Mouse (Mus musculus) spleen, adult 2 months (tissue): ENCODE results near the gene Gm10382.

Experiments
- CTCF ChIP-seq: fragments of 200-500 bp; IDR thresholded peaks from 2 replicates; pipeline ENCODE4 v1.5.1; 2011; ENCODE audit warnings: mild to moderate bottlenecking, inconsistent platforms; ENCODE audit not compliant: insufficient read depth, insufficient read length, insufficient replicate concordance; ENCODE audit errors: extremely low read depth
- POLR2A ChIP-seq: fragments of 200-500 bp; IDR thresholded peaks from 2 replicates; pipeline ENCODE4 v1.6.1; 2011; ENCODE audit warnings: low read depth, low read length, inconsistent platforms

DNA sequence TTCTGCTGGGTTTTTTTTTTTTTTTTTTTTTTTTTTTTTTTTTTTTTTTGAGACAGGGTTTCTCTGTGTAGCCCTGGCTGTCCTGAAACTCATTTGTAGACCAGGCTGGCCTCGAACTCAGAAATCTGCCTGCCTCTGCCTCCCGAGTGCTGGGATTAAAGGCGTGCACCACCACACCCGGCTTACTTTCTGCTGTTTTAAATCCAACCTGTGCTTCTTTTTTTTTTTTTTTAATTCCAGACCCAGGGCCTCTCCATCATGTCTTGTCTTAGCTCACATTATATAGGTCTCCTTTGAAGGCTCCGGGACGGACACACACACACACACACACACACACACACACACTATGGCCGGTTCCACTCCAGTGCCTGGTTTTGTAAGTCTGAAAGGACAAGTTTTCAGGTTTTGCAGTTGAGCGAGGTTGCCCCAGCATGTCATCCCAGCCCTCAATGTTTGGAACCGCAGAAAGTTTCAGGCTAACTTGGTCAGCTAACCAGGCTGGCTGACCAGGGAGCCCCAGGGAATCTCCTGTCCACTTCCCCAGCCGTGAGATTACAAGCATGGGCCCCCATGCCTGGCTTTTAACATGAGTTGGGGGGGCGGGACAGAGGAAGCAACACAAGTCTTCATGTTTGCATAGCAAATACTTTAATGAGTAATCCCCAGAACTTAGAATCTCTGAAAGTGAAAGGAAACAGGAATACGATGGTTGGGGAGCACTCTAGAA lies 31.4 kb upstream of the Gm10382 start:
- no peak for TF ChIP-seq CTCF
- no peak for TF ChIP-seq POLR2A
